Mouse (Mus musculus): Measurements from ENCODE around the gene Ammecr1.

The Ammecr1 gene

DNA sequence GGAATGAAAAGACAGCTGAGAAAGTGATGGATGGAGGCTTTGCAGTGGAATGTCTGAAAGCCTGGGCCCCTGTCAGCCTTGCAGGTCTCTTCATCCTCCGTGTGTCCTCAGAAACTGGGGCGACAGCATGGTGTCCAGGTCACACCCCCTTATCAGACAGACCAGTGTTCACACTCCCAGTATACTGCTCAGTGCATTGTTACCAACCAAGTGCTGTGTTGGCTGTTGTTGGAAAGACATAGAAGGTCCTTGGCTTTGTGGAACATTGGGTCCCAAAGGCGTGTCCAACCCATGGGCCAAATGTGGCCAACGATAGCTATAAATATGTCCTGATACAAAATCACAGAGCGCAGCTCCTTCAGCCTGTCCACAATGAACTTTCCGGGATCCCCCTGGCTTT, 136.0 kb downstream of the Ammecr1 start:
- no peak for DNase-seq (ENCODE audit: inconsistent age in 2 of 2, low spot score in 1 of 2)

DNA sequence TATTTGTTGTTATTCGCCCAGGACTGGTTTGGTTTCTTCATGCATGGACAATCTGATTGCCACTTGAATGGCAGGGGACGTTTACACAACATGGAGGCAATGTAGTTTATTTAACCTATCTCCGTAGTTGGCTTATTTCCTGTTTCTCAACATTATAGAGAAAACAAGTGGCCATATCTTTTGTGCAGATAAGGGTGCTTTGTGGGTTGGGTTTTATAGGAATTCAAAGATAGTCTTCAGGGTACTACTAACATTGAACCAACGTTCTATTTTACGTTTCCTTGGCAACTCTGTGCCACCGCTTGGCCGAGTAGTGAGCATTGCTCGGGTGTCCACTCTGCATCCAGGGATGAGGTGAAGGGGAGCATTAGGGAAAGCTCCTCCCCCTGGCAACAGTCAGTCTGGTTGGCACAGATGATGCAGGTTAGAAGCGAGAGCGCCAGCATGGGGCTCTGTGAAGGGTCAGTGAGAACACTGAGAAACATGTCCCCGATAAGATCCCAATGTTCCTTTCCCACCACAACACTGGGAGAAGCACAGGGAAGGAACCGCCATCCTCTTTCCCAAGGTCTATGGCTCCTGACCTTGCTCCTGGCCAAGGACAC, 136.6 kb downstream of the Ammecr1 start:
- no peak for DNase-seq (ENCODE audit: inconsistent age in 2 of 2, low spot score in 1 of 2)

GRCm38 (mm10) chrX:142829267-142829666, 137.3 kb downstream of the Ammecr1 start:
- no peak for DNase-seq (ENCODE audit: inconsistent age in 2 of 2, low spot score in 1 of 2)

DNA sequence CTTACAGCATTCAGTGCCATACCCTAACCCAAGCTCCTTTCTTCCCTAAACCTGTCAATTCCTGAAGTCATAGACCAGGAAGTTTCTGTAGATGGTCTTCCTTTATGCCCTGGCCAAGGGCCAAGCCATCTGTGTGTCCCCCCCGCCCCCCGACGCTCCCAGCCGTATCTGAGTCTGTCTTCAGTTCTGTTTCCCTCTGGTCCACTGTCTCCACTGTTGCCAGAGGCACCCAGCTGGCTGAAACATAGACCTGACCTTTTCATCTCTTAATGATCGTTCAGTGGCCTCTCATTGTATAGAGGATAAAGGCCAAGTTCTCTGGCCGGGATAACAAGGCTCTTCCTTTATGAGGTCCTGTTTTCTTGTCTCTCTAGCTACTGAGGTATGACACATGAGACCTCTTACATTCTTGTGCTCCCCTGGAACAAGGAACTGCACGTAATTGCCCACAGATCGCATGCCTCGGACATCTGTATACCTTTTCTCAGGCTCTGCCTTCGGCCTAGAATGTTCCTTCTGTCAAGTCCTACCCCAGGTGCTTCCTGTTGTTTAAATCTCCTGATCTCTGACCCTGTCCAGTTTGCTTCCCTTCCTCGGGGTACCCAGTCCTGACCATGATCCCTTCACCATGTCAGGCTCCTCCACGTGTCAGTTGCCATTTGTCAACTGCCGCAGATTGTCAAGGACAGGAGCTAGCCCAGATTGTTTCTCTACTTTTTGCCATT, 138.2 kb downstream of the Ammecr1 start:
- DNase-seq (ENCODE audit: inconsistent age in 2 of 2, low spot score in 1 of 2), result peak in 1 of 2 experiments; percentile 70

GRCm38 (mm10) chrX:142827644-142828043, 138.9 kb downstream of the Ammecr1 start:
- DNase-seq (ENCODE audit: inconsistent age in 2 of 2, low spot score in 1 of 2), result no peak

GRCm38 (mm10) chrX:142825309-142825708, 141.2 kb downstream of the Ammecr1 start:
- DNase-seq (ENCODE audit: inconsistent age in 2 of 2, low spot score in 1 of 2), result no peak

DNA sequence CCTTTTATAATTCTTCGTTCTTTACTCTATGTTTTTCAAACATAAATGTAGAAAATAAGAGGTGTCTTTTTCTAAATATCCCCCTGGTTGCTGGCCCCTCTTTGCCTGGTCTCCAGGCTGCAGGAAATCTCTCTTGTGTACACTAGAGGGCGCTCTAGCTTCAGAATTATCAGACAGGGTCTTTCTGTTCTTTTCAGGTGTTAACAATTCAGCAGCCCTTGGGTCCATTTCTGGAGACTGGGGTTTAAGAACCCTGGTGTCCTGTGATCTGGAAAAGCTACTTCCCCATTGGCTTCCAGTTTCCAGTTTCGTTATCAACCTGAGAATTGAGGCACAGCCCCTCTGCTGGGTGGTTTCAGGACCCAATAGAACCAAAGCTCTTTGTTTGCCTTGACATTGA, 144.7 kb downstream of the Ammecr1 start:
- peak in 1 of 2 experiments; percentile 72 for DNase-seq (ENCODE audit: inconsistent age in 2 of 2, low spot score in 1 of 2)

GRCm38 (mm10) chrX:142821239-142821638, 145.3 kb downstream of the Ammecr1 start:
- no peak for DNase-seq (ENCODE audit: inconsistent age in 2 of 2, low spot score in 1 of 2)

GRCm38 (mm10) chrX:142818057-142818682, 148.4 kb downstream of the Ammecr1 start:
- DNase-seq (ENCODE audit: inconsistent age in 2 of 2, low spot score in 1 of 2), result peak in 1 of 2 experiments; percentile 76

- peak in 1 of 2 experiments; percentile 64 for DNase-seq (ENCODE audit: inconsistent age in 2 of 2, low spot score in 1 of 2)
These were observed 153.4 kb downstream of the Ammecr1 start for GRCm38 (mm10) chrX:142813146-142813545.

GRCm38 (mm10) chrX:142808411-142808810, 158.1 kb downstream of the Ammecr1 start:
- DNase-seq (ENCODE audit: inconsistent age in 2 of 2, low spot score in 1 of 2), result peak in 1 of 2 experiments; percentile 81

- peak; percentile 62 to 69 for DNase-seq (ENCODE audit: inconsistent age in 2 of 2, low spot score in 1 of 2)
These were observed 159.9 kb downstream of the Ammecr1 start for GRCm38 (mm10) chrX:142806620-142807061.

- DNase-seq (ENCODE audit: inconsistent age in 2 of 2, low spot score in 1 of 2), result peak in 1 of 2 experiments; percentile 34
These were observed 160.4 kb downstream of the Ammecr1 start for GRCm38 (mm10) chrX:142806126-142806525.

GRCm38 (mm10) chrX:142804596-142804995, 161.9 kb downstream of the Ammecr1 start:
- peak; percentile 72 to 74 for DNase-seq (ENCODE audit: inconsistent age in 2 of 2, low spot score in 1 of 2)

Measured in adrenal gland, adult (tissue).